Mouse (Mus musculus) neural tube, embryonic 10.5 days (tissue): Measurements from ENCODE around the gene Gdap1l1.
"Not testable (repeated sequence)": the region's sequence is repeated elsewhere in the genome, so short reads cannot be mapped to it uniquely, and the experiment has no call there.

Experiments
- DNase-seq: peaks from one replicate; pipeline ENCODE4 v3.0.0-alpha.2; 2017; ENCODE audit warnings: low spot score; ENCODE audit errors: extremely low spot score

Gene Gdap1l1

GRCm38 (mm10) chr2:163422895-163423660 lies 15.2 kb upstream of the Gdap1l1 start:
- no peak for DNase-seq

- DNase-seq, result no peak
These were observed 13.7 kb upstream of the Gdap1l1 start, which contains the start of gene Oser1 for GRCm38 (mm10) chr2:163424597-163424996. Gene Oser1 (minus strand): TSS chr2:163424697.

- DNase-seq, result no peak
These were observed 9.8 kb upstream of the Gdap1l1 start for GRCm38 (mm10) chr2:163428346-163429011.

- DNase-seq, result no peak
These were observed 7.0 kb upstream of the Gdap1l1 start for GRCm38 (mm10) chr2:163431289-163431688.

- DNase-seq, result no peak
These were observed 4.3 kb upstream of the Gdap1l1 start for GRCm38 (mm10) chr2:163433971-163434370.

GRCm38 (mm10) chr2:163437800-163438199 lies 476 bp upstream of the Gdap1l1 start:
- no peak for DNase-seq

GRCm38 (mm10) chr2:163438619-163439451 lies 559 bp downstream of the Gdap1l1 start:
- peak; percentile 70 for DNase-seq

GRCm38 (mm10) chr2:163439488-163439887 lies 1.2 kb downstream of the Gdap1l1 start:
- DNase-seq, result no peak

GRCm38 (mm10) chr2:163443543-163443942 lies 5.3 kb downstream of the Gdap1l1 start:
- no peak for DNase-seq

GRCm38 (mm10) chr2:163444017-163444416 lies 5.7 kb downstream of the Gdap1l1 start:
- no peak for DNase-seq

GRCm38 (mm10) chr2:163447375-163447774 lies 9.1 kb downstream of the Gdap1l1 start:
- DNase-seq, result no peak

- no peak for DNase-seq
These were observed 11.0 kb downstream of the Gdap1l1 start for GRCm38 (mm10) chr2:163449276-163449675.

- DNase-seq, result no peak
These were observed 12.5 kb downstream of the Gdap1l1 start for GRCm38 (mm10) chr2:163450668-163451295.

GRCm38 (mm10) chr2:163452738-163453137 lies 14.5 kb downstream of the Gdap1l1 start:
- DNase-seq, result no peak

- no peak for DNase-seq
These were observed 15.1 kb downstream of the Gdap1l1 start for GRCm38 (mm10) chr2:163453378-163453777.

GRCm38 (mm10) chr2:163458539-163459265 lies 20.4 kb downstream of the Gdap1l1 start:
- no peak for DNase-seq

GRCm38 (mm10) chr2:163459380-163459779 lies 21.1 kb downstream of the Gdap1l1 start:
- no peak for DNase-seq

GRCm38 (mm10) chr2:163460622-163461021 lies 22.3 kb downstream of the Gdap1l1 start:
- no peak for DNase-seq

GRCm38 (mm10) chr2:163461307-163461706 lies 23.0 kb downstream of the Gdap1l1 start:
- not testable (repeated sequence) for DNase-seq

- DNase-seq, result no peak
These were observed 24.1 kb downstream of the Gdap1l1 start for GRCm38 (mm10) chr2:163462386-163462785.

GRCm38 (mm10) chr2:163462801-163463200 lies 24.5 kb downstream of the Gdap1l1 start:
- DNase-seq, result no peak
